Mouse (Mus musculus): ENCODE measurements around the gene Minpp1. TPM values are rescaled to one million over a fixed set of nuclear protein-coding genes. Genes with fewer than 3 reads are reported as not detected.

The Minpp1 gene
- total and polyA plus RNA-seq, 2 experiments from 2014 or later: 70.2 to 92.6 TPM

DNA sequence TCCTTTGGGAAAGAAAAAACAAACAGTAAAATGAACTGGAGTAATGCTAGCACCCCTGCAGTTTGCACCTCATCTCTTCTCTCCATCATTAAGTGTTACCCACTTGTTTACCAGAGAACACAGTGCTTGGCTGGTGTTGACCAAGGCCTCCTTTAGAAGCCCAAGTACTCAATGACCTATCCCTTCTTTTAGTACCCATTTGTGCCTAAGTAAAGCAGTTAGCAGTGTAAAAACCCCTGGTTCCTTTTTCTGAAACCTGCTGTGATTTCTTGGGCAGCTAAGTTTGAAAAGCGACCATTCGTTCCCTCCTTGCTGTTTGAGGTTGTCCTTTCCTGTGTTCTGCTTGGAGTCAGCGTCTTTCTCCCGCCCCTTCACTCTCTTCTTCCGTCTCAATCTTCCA is 7.4 kb downstream of the Minpp1 start:
- H3K4me3 ChIP-seq (ENCODE audit: low read depth, low read length): no peak overlapping the region
- no peak overlapping the region for H3K27ac ChIP-seq (ENCODE audit: low read depth, low read length)
- H3K4me1 ChIP-seq (ENCODE audit: insufficient read depth, low read length): no peaks in the 10 kb centered on the region
- H3K9me3 ChIP-seq (ENCODE audit: low read length): no peaks in the 10 kb centered on the region
- no peak overlapping the region for H3K9ac ChIP-seq (replicated peaks; ENCODE audit: low read length, poor library complexity, severe bottlenecking)
- no peak for TF ChIP-seq CTCF (IDR thresholded peaks at IDR 0.05)
- H3K27me3 ChIP-seq (ENCODE audit: insufficient read depth, low read length): no peaks in the 10 kb centered on the region
- H3K4me2 ChIP-seq (ENCODE audit: low read depth, low read length, poor library complexity, severe bottlenecking): no peak overlapping the region
- DNase-seq (ENCODE audit: low spot score) (no peak), ATAC-seq (ENCODE audit: low FRiP score) (no peak)
- 91% methylated on average over 5 of the region's 5 CpGs for WGBS
- peaks cover 14% of the 10 kb centered on the region for H3K36me3 ChIP-seq (ENCODE audit: insufficient read depth, low read length)

GRCm38 (mm10) chr19:32493471-32493870 is 7.9 kb downstream of the Minpp1 start:
- no peak for TF ChIP-seq CTCF (IDR thresholded peaks at IDR 0.05)
- no peak overlapping the region for H3K4me2 ChIP-seq (ENCODE audit: low read depth, low read length, poor library complexity, severe bottlenecking)
- DNase-seq (ENCODE audit: low spot score) (no peak), ATAC-seq (ENCODE audit: low FRiP score) (no peak)
- H3K4me1 ChIP-seq (ENCODE audit: insufficient read depth, low read length): no peaks in the 10 kb centered on the region
- no peak overlapping the region for H3K27ac ChIP-seq (ENCODE audit: low read depth, low read length)
- H3K4me3 ChIP-seq (ENCODE audit: low read depth, low read length): no peak overlapping the region
- H3K27me3 ChIP-seq (ENCODE audit: insufficient read depth, low read length): no peaks in the 10 kb centered on the region
- H3K36me3 ChIP-seq (ENCODE audit: insufficient read depth, low read length): peaks cover 14% of the 10 kb centered on the region
- 84% methylated on average over 8 of the region's 8 CpGs for WGBS
- H3K9ac ChIP-seq (replicated peaks; ENCODE audit: low read length, poor library complexity, severe bottlenecking): no peak overlapping the region
- H3K9me3 ChIP-seq (ENCODE audit: low read length): no peaks in the 10 kb centered on the region

DNA sequence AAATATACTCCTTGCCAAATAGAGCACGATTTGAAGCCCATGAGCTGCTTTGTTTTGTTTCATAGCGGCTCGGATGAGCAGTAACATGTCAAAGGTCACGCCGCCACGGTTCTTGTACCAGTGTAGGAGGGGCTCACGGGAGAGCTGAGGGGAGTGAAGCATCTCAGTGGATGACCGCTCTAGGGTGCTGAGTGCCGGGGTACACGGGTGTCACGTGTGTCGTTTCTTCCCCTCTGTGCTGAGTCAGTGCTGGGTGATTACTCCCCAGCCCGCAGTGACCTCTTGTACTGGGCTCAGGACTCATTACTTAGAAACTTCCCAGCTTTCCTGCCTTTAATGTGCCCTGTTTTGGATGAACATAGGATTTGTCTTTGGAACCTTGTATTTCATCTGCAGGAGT is 9.0 kb downstream of the Minpp1 start:
- no peak for TF ChIP-seq CTCF (IDR thresholded peaks at IDR 0.05)
- WGBS: 89% methylated on average over 13 of the region's 13 CpGs
- no peaks in the 10 kb centered on the region for H3K27me3 ChIP-seq (ENCODE audit: insufficient read depth, low read length)
- H3K9ac ChIP-seq (replicated peaks; ENCODE audit: low read length, poor library complexity, severe bottlenecking): no peak overlapping the region
- H3K4me3 ChIP-seq (ENCODE audit: low read depth, low read length): no peak overlapping the region
- no peaks in the 10 kb centered on the region for H3K9me3 ChIP-seq (ENCODE audit: low read length)
- H3K4me1 ChIP-seq (ENCODE audit: insufficient read depth, low read length): no peaks in the 10 kb centered on the region
- DNase-seq (ENCODE audit: low spot score) (no peak), ATAC-seq (ENCODE audit: low FRiP score) (no peak)
- no peak overlapping the region for H3K4me2 ChIP-seq (ENCODE audit: low read depth, low read length, poor library complexity, severe bottlenecking)
- no peak overlapping the region for H3K27ac ChIP-seq (ENCODE audit: low read depth, low read length)
- peaks cover 17% of the 10 kb centered on the region for H3K36me3 ChIP-seq (ENCODE audit: insufficient read depth, low read length)

DNA sequence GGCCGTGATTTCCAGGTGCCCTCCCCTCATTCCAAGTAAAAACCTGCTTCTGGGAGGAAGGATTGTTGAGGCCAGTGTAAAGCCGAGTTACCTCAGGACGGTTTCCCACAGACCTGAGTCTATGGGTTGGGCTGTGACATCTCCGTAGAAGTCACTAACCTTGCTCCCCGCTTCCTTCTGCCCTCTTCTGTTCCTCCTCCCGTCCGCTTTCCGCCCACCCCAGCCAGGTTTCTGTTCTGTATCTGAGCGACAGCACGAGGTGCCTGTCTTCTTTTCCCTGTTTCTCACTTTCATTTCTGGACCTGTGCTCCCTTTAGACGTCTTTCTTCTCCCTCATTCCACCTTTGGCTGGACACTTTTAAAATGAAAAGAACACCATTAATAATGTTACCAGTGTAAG is 9.5 kb downstream of the Minpp1 start:
- Histone ChIP-seq H3K9ac (replicated peaks; ENCODE audit: low read length, poor library complexity, severe bottlenecking) (no peak overlapping the region), H3K4me1 (ENCODE audit: insufficient read depth, low read length) (no peaks in the 10 kb centered on the region), H3K27ac (ENCODE audit: low read depth, low read length) (no peak overlapping the region), H3K9me3 (ENCODE audit: low read length) (no peaks in the 10 kb centered on the region), H3K36me3 (ENCODE audit: insufficient read depth, low read length) (peaks cover 17% of the 10 kb centered on the region), H3K27me3 (ENCODE audit: insufficient read depth, low read length) (no peaks in the 10 kb centered on the region), H3K4me2 (ENCODE audit: low read depth, low read length, poor library complexity, severe bottlenecking) (no peak overlapping the region), H3K4me3 (ENCODE audit: low read depth, low read length) (no peak overlapping the region)
- ATAC-seq (ENCODE audit: low FRiP score) (no peak), DNase-seq (ENCODE audit: low spot score) (no peak)
- no peak for TF ChIP-seq CTCF (IDR thresholded peaks at IDR 0.05)
- 92% methylated on average over 11 of the region's 11 CpGs for WGBS

DNA sequence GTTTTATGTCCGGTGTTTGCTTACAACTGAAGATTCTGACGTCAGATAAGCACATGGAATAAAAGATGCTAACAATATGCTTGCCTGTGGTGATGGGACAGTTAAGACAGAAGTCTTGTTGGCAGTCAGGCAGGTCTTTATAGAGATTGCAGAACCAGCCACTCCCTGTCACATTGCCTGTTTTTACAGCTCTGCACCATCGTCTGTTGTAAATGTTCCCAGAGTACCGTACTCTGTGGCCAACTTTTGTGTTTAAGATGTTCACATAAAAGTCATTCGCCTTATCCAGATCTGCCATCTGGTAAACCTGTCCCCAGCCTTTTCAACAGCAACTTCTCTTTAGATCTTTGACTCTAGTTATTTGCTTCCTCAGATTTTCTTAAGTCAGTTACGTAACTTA is 11.8 kb downstream of the Minpp1 start:
- ATAC-seq (ENCODE audit: low FRiP score) (no peak), DNase-seq (ENCODE audit: low spot score) (no peak)
- no peak for TF ChIP-seq CTCF (IDR thresholded peaks at IDR 0.05)
- Histone ChIP-seq H3K9me3 (ENCODE audit: low read length) (no peaks in the 10 kb centered on the region), H3K4me1 (ENCODE audit: insufficient read depth, low read length) (no peaks in the 10 kb centered on the region), H3K27me3 (ENCODE audit: insufficient read depth, low read length) (no peaks in the 10 kb centered on the region), H3K27ac (ENCODE audit: low read depth, low read length) (no peak overlapping the region), H3K9ac (replicated peaks; ENCODE audit: low read length, poor library complexity, severe bottlenecking) (no peak overlapping the region), H3K36me3 (ENCODE audit: insufficient read depth, low read length) (peaks cover 14% of the 10 kb centered on the region; the same call in 1 of the 2 replicates), H3K4me3 (ENCODE audit: low read depth, low read length) (no peak overlapping the region), H3K4me2 (ENCODE audit: low read depth, low read length, poor library complexity, severe bottlenecking) (no peak overlapping the region)
- WGBS: 91% methylated on average over 6 of the region's 6 CpGs

- H3K4me3 ChIP-seq (ENCODE audit: low read depth, low read length): no peak overlapping the region
- DNase-seq (ENCODE audit: low spot score) (no peak), ATAC-seq (ENCODE audit: low FRiP score) (no peak)
- 98% methylated on average over 5 of the region's 5 CpGs for WGBS
- H3K27ac ChIP-seq (ENCODE audit: low read depth, low read length): no peak overlapping the region
- no peaks in the 10 kb centered on the region for H3K4me1 ChIP-seq (ENCODE audit: insufficient read depth, low read length)
- H3K27me3 ChIP-seq (ENCODE audit: insufficient read depth, low read length): no peaks in the 10 kb centered on the region
- no peaks in the 10 kb centered on the region for H3K9me3 ChIP-seq (ENCODE audit: low read length)
- no peak overlapping the region for H3K9ac ChIP-seq (replicated peaks; ENCODE audit: low read length, poor library complexity, severe bottlenecking)
- no peak overlapping the region for H3K4me2 ChIP-seq (ENCODE audit: low read depth, low read length, poor library complexity, severe bottlenecking)
- peaks cover 12% of the 10 kb centered on the region; the same call in 1 of the 2 replicates for H3K36me3 ChIP-seq (ENCODE audit: insufficient read depth, low read length)
- no peak for TF ChIP-seq CTCF (IDR thresholded peaks at IDR 0.05)
Measured at GRCm38 (mm10) chr19:32498002-32498401, 12.4 kb downstream of the Minpp1 start.
